Mouse (Mus musculus) cerebellum, adult 11-12 months (tissue): ENCODE results near the gene Ptdss2.

Source experiments
- DNase-seq: peaks from one replicate; pipeline ENCODE4 v3.0.0; 2022

The Ptdss2 gene

DNA sequence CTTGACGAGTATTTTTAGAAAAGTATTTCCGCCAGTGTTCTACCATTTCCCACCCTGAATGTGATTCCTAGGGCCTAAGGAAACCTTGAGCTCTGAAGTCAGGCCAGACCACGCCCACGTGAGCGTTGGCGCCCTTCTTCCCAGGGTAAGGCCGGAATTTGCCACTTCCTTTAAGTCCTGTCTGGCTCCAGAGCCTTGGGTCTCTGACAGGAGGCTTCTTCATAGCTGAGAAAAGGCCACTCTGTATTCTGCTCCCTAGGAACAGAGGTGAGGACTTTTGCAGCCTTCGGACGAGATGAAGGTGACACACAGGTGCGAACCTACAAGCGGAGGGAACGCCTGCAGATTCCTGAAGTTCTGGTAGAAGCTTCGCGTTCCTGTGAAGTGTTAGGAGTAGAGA lies at the start of gene Ptdss2:
Ptdss2 (plus strand) TSS at position 138 of the 400 bp plus-strand sequence.
- DNase-seq, result peak; percentile 38

GRCm38 (mm10) chr7:141073782-141074181 lies 48.4 kb upstream of the Ptdss2 start:
- no peak for DNase-seq

DNA sequence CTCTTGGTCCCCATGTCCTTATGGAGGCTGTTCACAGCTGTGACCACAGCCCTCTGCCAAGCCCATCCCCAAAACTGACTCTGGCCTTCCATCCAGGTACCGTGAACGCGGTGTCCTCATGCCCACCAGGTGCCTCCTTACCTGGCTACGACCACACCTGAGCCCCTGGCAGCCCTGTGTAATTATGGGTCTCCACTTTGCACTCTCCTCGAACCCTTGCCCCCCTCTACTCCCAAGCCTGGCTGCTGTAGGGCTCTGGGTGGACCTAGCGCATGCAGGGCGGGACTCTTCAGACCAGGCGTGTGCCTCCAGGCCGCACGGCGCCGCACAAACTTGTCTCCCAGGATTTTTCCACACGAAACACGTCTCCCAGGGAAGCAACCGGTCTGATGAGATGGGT lies 44.3 kb upstream of the Ptdss2 start, which contains the start of gene Pkp3:
Pkp3 (plus strand) TSS at position 378 of the 400 bp plus-strand sequence.
- DNase-seq, result no peak

GRCm38 (mm10) chr7:141078876-141079275 lies 43.3 kb upstream of the Ptdss2 start:
- no peak for DNase-seq

DNA sequence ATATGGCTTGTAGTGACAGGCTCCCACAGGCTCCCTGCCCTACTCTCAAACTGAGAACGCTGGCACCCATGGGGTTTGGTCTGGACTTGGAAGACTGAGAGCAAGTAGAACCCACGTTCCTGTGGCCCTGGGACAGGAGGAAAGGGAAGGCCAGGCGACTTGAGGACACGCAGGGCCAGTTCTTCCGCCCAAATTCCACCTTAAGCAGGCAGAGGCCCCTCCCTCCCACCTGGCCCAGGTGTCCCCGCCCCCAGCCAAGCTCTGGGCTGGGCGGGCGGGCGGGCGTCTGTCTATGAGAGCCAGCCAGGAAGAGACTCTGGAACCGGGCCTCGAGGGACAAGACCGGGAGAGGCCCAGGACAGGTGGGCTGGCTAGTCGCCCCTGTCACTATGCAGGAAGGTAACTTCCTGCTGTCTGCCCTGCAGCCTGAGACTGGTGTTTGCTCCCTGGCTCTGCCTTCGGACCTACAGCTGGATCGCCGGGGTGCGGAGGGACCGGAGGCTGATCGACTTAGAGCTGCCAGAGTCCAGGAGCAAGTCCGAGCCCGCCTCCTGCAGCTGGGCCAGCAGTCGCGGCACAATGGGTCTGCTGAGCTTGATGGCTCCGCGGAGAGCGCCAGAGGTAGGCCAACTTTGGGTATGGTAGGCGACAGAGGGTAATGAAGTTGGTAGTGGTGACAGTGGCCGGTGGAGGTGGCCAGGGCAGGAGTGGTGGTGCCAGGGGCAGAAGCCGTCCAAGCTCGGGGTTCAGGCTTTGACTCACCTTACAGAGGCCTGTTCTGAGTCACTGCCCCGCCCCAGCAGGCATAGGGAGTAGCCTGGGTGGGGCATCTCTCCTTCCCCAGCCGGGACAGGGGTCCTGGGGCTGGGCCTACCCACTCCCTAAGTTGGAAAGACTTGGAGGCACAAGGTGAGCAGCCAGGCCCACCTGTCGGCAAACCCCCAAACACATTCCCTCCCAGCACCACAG lies 42.4 kb upstream of the Ptdss2 start:
- DNase-seq, result no peak

DNA sequence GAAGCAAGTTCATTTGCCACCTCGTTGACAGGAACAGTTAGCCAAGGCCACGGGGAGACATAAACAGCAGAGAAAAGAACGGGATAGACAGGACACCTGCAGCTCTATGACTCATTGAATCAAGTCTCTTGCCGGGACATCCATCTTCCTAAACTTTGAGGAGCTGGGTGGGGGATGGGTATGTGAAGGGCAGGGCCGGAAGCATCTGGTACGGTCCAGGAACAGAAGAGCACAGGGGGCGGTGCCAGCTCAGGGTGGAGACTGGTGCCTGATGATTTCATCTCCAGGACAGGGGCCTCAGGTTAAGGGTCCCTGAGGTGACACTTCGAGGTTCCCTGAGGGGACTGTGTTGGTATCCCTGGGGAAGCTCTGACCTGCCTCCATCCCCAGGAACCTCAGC lies 34.3 kb upstream of the Ptdss2 start:
- DNase-seq, result no peak

DNA sequence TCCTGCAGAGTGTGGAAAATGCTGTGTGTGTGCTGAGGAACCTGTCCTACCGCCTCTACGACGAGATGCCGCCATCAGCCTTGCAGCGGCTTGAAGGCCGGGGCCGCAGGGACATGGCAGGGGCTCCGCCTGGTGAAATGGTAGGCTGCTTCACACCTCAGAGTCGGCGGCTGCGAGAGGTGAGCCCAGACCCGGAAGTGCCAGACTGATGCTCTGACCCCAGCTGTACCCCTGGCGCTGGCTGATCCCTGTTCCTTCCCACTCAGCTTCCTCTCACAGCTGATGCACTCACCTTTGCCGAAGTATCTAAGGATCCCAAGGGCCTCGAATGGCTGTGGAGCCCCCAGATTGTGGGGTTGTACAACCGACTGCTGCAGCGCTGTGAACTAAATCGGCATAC lies 33.7 kb upstream of the Ptdss2 start:
- DNase-seq, result no peak

DNA sequence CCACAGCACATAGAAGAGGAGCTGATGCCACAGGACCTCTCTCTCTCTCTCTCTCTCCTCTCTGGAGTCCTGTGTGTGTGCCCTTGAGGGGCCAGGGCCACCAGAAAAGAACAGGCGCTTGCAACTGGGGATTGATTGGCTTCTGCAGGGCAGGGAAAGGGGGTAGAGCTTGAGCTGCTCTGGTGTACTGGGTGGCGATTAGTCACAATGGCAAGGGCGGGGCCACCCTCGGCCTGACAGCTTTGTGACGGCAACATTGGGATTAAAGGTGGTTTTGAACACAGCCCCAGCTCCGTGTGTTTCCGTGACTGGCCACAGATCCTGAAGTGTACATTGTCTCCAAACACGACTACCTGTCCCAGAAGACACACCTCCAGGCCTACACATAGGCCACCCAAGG lies 32.0 kb upstream of the Ptdss2 start:
- no peak for DNase-seq

- peak; percentile 78 for DNase-seq
Measured at GRCm38 (mm10) chr7:141092051-141092735, 30.0 kb upstream of the Ptdss2 start.

- DNase-seq, result no peak
Measured at GRCm38 (mm10) chr7:141093950-141094349, 28.2 kb upstream of the Ptdss2 start.

- no peak for DNase-seq
Measured at GRCm38 (mm10) chr7:141094487-141095205, 27.5 kb upstream of the Ptdss2 start.

DNA sequence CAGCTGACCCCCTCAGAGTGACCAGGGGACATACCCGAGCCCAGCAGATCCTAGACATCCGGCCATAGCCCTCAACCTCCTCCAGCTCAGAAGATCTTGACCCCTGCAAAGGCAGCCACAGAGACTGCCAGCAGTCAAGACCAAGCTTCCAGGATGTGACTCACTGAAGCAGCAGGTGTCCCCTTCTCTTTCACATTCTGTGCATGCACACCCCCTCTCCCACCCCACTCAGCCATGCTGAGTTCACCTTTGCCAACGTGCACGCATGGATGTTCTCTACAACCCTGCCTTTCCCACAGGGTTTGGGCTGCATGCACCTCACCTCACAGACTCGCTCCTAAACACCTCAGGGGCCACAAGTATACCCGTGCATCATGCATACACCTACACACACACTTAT lies 26.2 kb upstream of the Ptdss2 start:
- no peak for DNase-seq

- DNase-seq, result no peak
Measured at GRCm38 (mm10) chr7:141096649-141097056, 25.5 kb upstream of the Ptdss2 start.

GRCm38 (mm10) chr7:141097177-141097576 lies 25.0 kb upstream of the Ptdss2 start:
- DNase-seq, result no peak

GRCm38 (mm10) chr7:141099911-141100691 lies 22.1 kb upstream of the Ptdss2 start, which contains the start of gene Sigirr:
Sigirr (minus strand) TSS chr7:141100572.
- no peak for DNase-seq

GRCm38 (mm10) chr7:141103161-141103560 lies 19.0 kb upstream of the Ptdss2 start:
- no peak for DNase-seq

- DNase-seq, result no peak
Measured at GRCm38 (mm10) chr7:141115874-141116273, 6.3 kb upstream of the Ptdss2 start.

DNA sequence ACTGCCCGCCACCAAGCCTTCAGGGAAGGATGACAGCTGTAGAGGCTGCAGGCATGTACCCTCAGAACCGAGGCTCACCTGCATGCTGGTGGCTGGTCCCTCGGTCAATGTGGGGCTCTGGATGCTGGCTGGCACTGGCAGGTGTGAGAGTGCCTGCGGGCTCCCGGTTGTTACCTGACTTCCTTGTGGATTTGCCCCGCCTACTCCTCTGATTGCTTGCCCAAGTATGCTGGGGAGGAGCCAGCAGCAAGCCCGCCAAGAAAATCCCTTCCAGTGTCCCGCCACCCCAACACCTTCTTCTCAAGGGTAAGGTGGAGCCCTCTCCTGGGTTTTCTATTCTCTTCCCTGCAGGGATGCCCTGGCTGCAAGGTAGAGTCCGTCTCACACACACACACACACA lies 4.5 kb upstream of the Ptdss2 start, which contains the start of gene Ano9:
Ano9 (minus strand) TSS at position 171 of the 400 bp plus-strand sequence.
- no peak for DNase-seq

DNA sequence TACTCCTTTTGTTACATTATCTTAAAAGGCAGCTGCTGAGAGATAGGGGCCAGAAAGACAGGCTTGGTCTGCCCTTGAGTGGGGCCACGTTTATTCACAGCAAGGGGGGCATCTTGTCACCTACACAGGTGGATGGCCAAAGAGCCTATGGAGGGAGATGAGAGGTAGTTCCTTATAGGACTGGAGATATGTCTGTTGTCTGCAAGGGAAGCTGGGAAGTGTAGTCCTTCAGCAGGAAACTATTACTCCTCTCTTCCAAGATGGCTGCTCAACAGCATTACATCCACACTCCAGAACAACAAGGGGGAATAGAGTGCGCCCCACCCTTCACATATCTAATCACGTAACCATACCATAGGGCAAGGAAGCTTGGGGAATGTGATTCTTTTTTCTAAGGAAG lies 2.7 kb upstream of the Ptdss2 start:
- no peak for DNase-seq

DNA sequence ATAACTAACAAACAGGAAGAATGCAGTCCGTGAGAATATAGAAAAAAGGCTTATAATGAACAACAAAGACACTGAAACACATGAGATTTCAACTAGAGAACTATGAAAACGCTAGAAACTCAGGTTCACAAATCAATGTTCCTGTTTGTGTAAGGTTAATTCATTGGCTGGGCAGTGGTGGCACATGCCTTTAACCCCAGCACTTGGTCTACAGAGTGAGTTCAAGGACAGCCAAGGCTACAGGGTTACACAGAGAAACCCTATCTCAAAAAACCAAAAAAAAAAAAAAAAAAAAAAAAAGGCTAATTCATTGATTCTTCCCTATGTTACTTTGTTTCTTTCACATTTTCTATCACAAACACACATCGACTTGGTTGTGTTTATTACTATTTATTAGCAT lies 1.6 kb upstream of the Ptdss2 start:
- no peak for DNase-seq

DNA sequence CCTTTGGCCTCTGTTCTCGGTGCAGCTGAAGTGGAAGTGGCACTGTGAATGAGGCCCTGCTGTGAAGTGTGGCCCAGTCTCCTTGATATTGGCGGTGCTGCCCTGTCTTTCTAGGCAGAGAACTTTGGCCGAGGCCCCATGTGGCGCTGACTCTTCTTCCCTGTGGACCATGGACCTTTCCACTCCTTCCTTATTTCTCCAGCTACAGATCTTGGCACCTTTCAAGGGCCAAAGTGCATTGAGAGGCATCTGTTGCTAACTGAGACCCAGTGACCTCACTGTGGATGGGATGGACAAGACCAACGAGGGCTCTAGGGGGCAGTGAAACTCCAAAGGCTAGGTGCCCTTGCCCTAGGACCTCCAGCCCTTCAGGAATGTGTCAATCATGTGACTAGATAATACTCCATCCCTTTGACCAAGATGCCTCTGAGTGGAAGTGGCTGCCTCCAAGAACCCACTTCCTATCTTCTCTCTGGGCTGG lies 1.1 kb upstream of the Ptdss2 start:
- peak; percentile 28 for DNase-seq
